Mouse (Mus musculus) liver, embryonic 15.5 days (tissue): ENCODE results near the gene Negr1. TPM values are rescaled to one million over a fixed set of nuclear protein-coding genes. Genes with fewer than 3 reads are reported as not detected.

Experiments
- ATAC-seq: fragments of 200-750 bp; cut with Nextera tagmentation; 2 replicates; pipeline ENCODE4 v1.8.0; 2017; ENCODE audit warnings: moderate number of reproducible peaks, mild to moderate bottlenecking, moderate library complexity; ENCODE audit not compliant: insufficient read depth
- H3K27ac ChIP-seq: fragments of 300-500 bp; sonication (generic); replicated peaks from 2 replicates; pipeline ENCODE4 v1.5.1; 2015; ENCODE audit warnings: mild to moderate bottlenecking, inconsistent platforms
- H3K27me3 ChIP-seq: fragments of 300-500 bp; sonication (generic); 2 replicates; pipeline ENCODE4 v1.6.1; 2015; ENCODE audit warnings: mild to moderate bottlenecking, inconsistent platforms
- H3K36me3 ChIP-seq: fragments of 300-500 bp; sonication (generic); replicated peaks from 2 replicates; pipeline ENCODE4 v1.6.1; 2015; ENCODE audit warnings: moderate library complexity, mild to moderate bottlenecking, inconsistent platforms
- H3K4me1 ChIP-seq: fragments of 300-500 bp; sonication (generic); replicated peaks from 2 replicates; pipeline ENCODE4 v1.6.1; 2015; ENCODE audit warnings: inconsistent platforms
- H3K4me2 ChIP-seq: fragments of 300-500 bp; sonication (generic); 2 replicates; pipeline ENCODE4 v1.6.1; 2015; ENCODE audit warnings: moderate library complexity, mild to moderate bottlenecking, inconsistent platforms
- H3K4me3 ChIP-seq: fragments of 300-500 bp; sonication (generic); replicated peaks from 2 replicates; pipeline ENCODE4 v1.5.1; 2015; ENCODE audit warnings: mild to moderate bottlenecking, inconsistent platforms
- H3K9ac ChIP-seq: fragments of 300-500 bp; sonication (generic); 2 replicates; pipeline ENCODE4 v1.6.1; 2015; ENCODE audit warnings: moderate library complexity, mild to moderate bottlenecking, inconsistent platforms
- H3K9me3 ChIP-seq: fragments of 300-500 bp; sonication (generic); replicated peaks from 2 replicates; pipeline ENCODE4 v1.6.1; 2016; ENCODE audit warnings: inconsistent platforms
- WGBS: fragments of 180-500 bp; shearing (Covaris S2); methylation state at CpG from one replicate; pipeline ENCODE4 v1.1.7; 2015; ENCODE audit warnings: mixed read lengths; ENCODE audit not compliant: insufficient replicate concordance; 5-methylcytosine and 5-hydroxymethylcytosine counted together
- polyA plus RNA-seq: library from polyadenylated mRNA; unstranded; fragments of >200 nt; fragmentation: Nextera tagmentation; extraction: Ambion mirVana; gene quantifications from 2 replicates; pipeline ENCODE4 v1.2.1, GENCODE M21; 2015

Gene Negr1
- polyA plus RNA-seq, result 0.08 TPM in 1 of 2 replicates, not detected in the other

DNA sequence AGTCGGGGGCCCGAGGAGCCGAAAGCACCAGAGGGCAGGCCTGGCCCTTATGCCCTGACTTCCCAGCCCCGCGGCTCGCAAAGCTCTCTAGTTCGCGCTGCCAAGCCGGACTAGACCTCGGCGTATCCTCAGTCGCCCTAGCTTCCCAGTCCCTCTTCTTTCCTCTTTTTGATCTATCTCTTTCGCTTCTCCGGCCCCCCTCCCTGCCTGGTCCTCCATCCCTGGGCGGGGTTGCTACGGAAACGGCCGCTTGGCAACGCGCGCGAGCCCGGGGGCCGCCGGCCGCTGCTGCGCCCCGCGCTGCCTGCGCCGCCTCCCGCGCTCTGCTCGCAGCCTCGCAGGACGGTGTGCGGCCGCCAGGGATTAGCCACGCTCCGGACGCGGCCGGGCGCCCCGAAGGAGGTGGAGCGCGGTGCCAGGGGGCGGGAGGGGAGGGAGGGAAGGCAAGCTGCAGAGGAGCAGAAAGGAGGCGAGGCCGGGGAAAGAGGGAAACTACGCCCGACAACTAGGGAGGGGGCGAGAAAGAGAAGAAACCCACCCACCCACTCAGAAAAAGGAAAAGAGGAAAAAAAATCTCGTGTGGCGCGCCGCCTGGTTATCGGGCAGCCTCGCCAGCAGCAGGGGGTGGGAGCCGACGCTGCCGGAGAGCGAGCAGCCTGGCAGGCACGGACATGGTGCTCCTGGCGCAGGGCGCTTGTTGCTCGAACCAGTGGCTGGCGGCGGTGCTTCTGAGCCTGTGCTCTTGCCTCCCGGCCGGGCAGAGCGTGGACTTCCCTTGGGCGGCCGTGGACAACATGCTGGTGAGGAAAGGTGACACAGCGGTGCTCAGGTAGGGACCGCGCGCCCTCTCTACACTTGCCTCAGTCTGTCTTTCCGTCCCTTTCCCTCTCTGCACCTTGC is at the start of gene Negr1:
Gene Negr1 (plus strand): TSS at position 271 of the 900 bp plus-strand sequence.
- H3K36me3 ChIP-seq, result no peaks in the 10 kb centered on the region
- H3K4me1 ChIP-seq, result no peaks in the 10 kb centered on the region
- H3K27ac ChIP-seq, result no peak within 1 kb of the TSS
- no peak within 1 kb of the TSS for H3K9ac ChIP-seq
- under 1% methylated on average over 75 of the region's 79 CpGs for WGBS
- peak within 1 kb of the TSS; percentile 53 for H3K4me2 ChIP-seq
- no peak; the same call in 1 of the 2 replicates for ATAC-seq
- H3K27me3 ChIP-seq, result peaks cover 52% of the 10 kb centered on the region
- H3K4me3 ChIP-seq, result peak within 1 kb of the TSS; percentile 33
- H3K9me3 ChIP-seq, result no peaks in the 10 kb centered on the region

DNA sequence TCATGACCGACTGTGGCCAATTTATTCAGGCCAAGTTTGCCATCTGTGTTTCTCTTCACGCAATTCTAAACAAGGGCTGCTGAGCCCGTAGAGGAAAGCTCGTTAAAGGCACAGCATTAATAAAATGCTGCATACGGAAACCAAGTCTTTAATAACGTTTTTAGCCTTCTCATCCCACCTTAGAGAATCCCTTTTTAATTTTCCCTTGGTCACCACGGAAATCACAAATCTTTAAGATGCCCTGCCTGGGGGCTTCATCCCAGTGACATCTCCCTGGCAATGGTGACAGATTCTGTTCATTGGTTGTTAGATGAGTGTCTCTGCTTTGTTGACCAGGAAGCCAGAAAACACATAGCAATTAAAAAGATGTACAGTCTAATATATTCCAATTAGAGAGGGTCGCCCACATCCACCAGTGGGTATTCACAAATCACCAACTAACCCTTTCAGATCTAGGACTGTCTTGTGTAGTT is 35.1 kb upstream of the Negr1 start:
- no peaks in the 10 kb centered on the region for H3K36me3 ChIP-seq
- no peaks in the 10 kb centered on the region for H3K9me3 ChIP-seq
- no peak overlapping the region for H3K27ac ChIP-seq
- H3K4me1 ChIP-seq, result no peaks in the 10 kb centered on the region
- H3K9ac ChIP-seq, result no peak overlapping the region
- H3K27me3 ChIP-seq, result no peaks in the 10 kb centered on the region
- H3K4me3 ChIP-seq, result no peak overlapping the region
- no peak for ATAC-seq
- H3K4me2 ChIP-seq, result no peak overlapping the region
- 56% methylated on average over 8 of the region's 8 CpGs for WGBS

GRCm38 (mm10) chr3:156527231-156527995 is 34.2 kb upstream of the Negr1 start:
- H3K27ac ChIP-seq, result no peak overlapping the region
- H3K4me1 ChIP-seq, result no peaks in the 10 kb centered on the region
- H3K27me3 ChIP-seq, result no peaks in the 10 kb centered on the region
- H3K4me3 ChIP-seq, result no peak overlapping the region
- no peaks in the 10 kb centered on the region for H3K36me3 ChIP-seq
- whole genome bisulfite sequencing, result 53% methylated on average over 2 of the region's 2 CpGs
- no peak overlapping the region for H3K4me2 ChIP-seq
- no peaks in the 10 kb centered on the region for H3K9me3 ChIP-seq
- ATAC-seq, result no peak
- no peak overlapping the region for H3K9ac ChIP-seq

GRCm38 (mm10) chr3:156559441-156559825 is 2.2 kb upstream of the Negr1 start:
- no peak overlapping the region for H3K27ac ChIP-seq
- H3K4me3 ChIP-seq, result no peak overlapping the region
- no peak for ATAC-seq
- H3K4me2 ChIP-seq, result no peak overlapping the region
- H3K27me3 ChIP-seq, result peaks cover 52% of the 10 kb centered on the region
- no peaks in the 10 kb centered on the region for H3K4me1 ChIP-seq
- no peak overlapping the region for H3K9ac ChIP-seq
- H3K36me3 ChIP-seq, result no peaks in the 10 kb centered on the region
- no peaks in the 10 kb centered on the region for H3K9me3 ChIP-seq
- WGBS, result 31% methylated on average over 8 of the region's 8 CpGs

GRCm38 (mm10) chr3:156559826-156560471 is 1.6 kb upstream of the Negr1 start:
- no peak for ATAC-seq
- Histone ChIP-seq H3K27ac (no peak overlapping the region), H3K4me3 (no peak overlapping the region), H3K9me3 (no peaks in the 10 kb centered on the region), H3K9ac (no peak overlapping the region), H3K27me3 (peaks cover 52% of the 10 kb centered on the region), H3K4me1 (no peaks in the 10 kb centered on the region), H3K36me3 (no peaks in the 10 kb centered on the region), H3K4me2 (0 out of 2 replicates have a peak overlapping the region, but pooled peaks have one; percentile 50)
- WGBS, result 9% methylated on average over 19 of the region's 19 CpGs

DNA sequence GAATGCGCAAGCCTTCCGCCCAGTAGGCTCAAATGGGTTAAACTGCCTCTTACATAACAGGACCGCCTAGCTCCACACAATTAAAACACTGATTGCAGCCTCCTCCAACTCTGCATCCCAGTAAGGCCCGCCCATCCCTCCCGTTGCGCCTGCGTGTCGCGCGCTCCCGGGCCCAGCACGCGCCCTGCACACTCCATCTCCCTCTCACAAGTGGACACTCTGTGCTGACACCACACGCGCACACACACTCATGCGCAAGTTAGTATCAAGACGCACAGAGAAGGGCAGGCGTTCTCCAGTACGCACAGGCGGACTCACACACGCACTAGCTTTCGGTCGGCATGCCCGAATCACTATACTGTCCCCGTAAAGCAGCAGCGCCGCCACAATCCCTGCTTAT is 828 bp upstream of the Negr1 start:
- Histone ChIP-seq H3K4me3 (peak overlapping the region; percentile 23; the same call in 1 of the 2 replicates), H3K4me1 (no peaks in the 10 kb centered on the region), H3K27ac (no peak overlapping the region), H3K9ac (no peak overlapping the region), H3K36me3 (no peaks in the 10 kb centered on the region), H3K9me3 (no peaks in the 10 kb centered on the region), H3K27me3 (peaks cover 52% of the 10 kb centered on the region), H3K4me2 (peak overlapping the region; percentile 50)
- WGBS, result under 1% methylated on average over 27 of the region's 27 CpGs
- ATAC-seq, result 0 out of 2 replicates have a peak, but pooled peaks have one; percentile 28

- Histone ChIP-seq H3K4me1 (no peaks in the 10 kb centered on the region), H3K4me3 (no peak overlapping the region; the same call in 1 of the 2 replicates), H3K27ac (no peak overlapping the region), H3K27me3 (peaks cover 52% of the 10 kb centered on the region), H3K36me3 (no peaks in the 10 kb centered on the region), H3K4me2 (peak overlapping the region; percentile 53), H3K9ac (no peak overlapping the region), H3K9me3 (no peaks in the 10 kb centered on the region)
- WGBS, result 3% methylated on average over 10 of the region's 10 CpGs
- no peak for ATAC-seq
These were observed 811 bp downstream of the Negr1 start for GRCm38 (mm10) chr3:156562424-156562785.

DNA sequence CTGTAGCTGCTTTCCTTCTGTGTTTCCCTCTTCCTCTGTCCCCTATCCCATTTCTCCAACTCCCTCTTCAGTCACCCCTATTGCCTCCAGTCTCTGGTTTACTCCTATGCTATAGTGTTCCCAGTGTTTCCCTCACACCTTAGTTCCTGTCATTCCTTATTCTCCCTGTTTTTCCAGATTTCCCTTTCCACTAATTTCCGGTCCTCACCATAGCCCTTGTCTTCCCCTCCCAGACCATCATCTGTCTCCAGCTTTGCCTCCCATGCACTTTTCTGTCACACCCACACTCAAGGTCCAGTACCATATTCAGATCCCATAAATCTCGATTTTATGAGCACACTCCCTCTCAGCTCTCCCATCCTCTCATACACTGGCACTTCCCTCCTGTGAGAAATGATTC is 1.2 kb downstream of the Negr1 start:
- Histone ChIP-seq H3K9me3 (no peaks in the 10 kb centered on the region), H3K4me1 (no peaks in the 10 kb centered on the region), H3K36me3 (no peaks in the 10 kb centered on the region), H3K4me2 (no peak overlapping the region), H3K27me3 (peaks cover 52% of the 10 kb centered on the region), H3K9ac (no peak overlapping the region), H3K4me3 (no peak overlapping the region), H3K27ac (no peak overlapping the region)
- no peak for ATAC-seq
- WGBS, result 16% methylated on average over 2 of the region's 2 CpGs

- Histone ChIP-seq H3K4me2 (no peak overlapping the region), H3K4me3 (no peak overlapping the region), H3K9me3 (no peaks in the 10 kb centered on the region), H3K27me3 (peaks cover 52% of the 10 kb centered on the region), H3K27ac (no peak overlapping the region), H3K4me1 (no peaks in the 10 kb centered on the region), H3K9ac (no peak overlapping the region), H3K36me3 (no peaks in the 10 kb centered on the region)
- ATAC-seq, result no peak
- WGBS, result 15% methylated on average over 3 of the region's 3 CpGs
These were observed 1.8 kb downstream of the Negr1 start for GRCm38 (mm10) chr3:156563353-156563752.

DNA sequence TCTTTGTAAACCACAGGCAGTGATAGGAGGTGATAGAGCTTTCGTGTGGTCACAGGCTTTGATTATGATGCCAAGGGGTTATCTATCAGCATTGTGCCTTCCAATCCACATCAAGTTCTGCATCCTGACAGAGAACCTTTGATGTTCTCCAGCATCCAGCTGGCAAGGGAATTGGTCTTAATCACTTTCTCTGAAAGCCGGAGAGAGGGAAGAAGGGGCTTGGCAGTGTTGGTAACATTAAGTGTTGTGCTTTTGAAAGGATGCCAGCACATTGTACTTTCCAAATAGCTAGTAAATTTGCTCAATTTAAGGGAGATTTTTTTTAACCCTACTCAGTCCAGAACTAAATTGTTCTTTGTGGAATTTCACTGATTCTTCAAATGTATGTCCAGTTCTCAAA is 11.9 kb downstream of the Negr1 start:
- no peaks in the 10 kb centered on the region for H3K36me3 ChIP-seq
- no peak overlapping the region for H3K9ac ChIP-seq
- no peak overlapping the region for H3K4me3 ChIP-seq
- H3K4me1 ChIP-seq, result no peaks in the 10 kb centered on the region
- H3K27ac ChIP-seq, result no peak overlapping the region
- no peak for ATAC-seq
- H3K4me2 ChIP-seq, result no peak overlapping the region
- H3K9me3 ChIP-seq, result no peaks in the 10 kb centered on the region
- H3K27me3 ChIP-seq, result no peaks in the 10 kb centered on the region
- WGBS, result 27% methylated on average over 2 of the region's 2 CpGs

GRCm38 (mm10) chr3:156576292-156576691 is 14.7 kb downstream of the Negr1 start:
- Histone ChIP-seq H3K27me3 (no peaks in the 10 kb centered on the region), H3K4me3 (no peak overlapping the region), H3K27ac (no peak overlapping the region), H3K9ac (no peak overlapping the region), H3K36me3 (no peaks in the 10 kb centered on the region), H3K9me3 (no peaks in the 10 kb centered on the region), H3K4me2 (no peak overlapping the region), H3K4me1 (no peaks in the 10 kb centered on the region)
- WGBS, result 60% methylated on average over 1 of the region's 1 CpGs
- ATAC-seq, result no peak
